Comparison of ENCODE assay signal across 9 mouse cellular contexts in the genomic region with DNA sequence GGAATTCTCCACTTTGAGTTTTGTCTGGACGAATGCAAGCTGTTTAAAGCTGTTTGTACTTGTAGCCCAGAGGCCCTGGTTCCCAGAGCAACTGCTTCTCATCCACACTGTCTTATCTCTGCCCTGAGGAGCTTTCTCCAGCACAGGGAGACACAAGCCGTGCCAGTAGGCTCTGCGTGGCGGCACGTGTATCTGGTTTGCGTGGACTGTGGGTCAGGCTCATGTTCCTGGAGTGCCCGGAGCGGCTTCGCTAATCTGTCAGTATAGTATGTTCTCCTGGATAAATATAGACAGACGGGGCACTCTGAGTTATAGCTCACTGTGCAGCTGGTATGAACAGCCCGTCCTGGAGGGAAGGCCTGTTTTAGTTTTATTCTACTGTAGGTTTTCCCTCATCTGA.
A peak's percentile ranks its signal among the peaks of the same experiment; 100 is the strongest.
DNase-seq lines count a peak whose midpoint lies in the region; ATAC-seq lines count a peak whose summit lies in the region.
"Had no signal": no experiment of that assay in that cellular context is flagged by ENCODE, and none has a peak within 500 bp of the region (broad histone marks: within the 10 kb centered on the region; RNA-seq: fewer than 3 reads in every experiment).

No protein-coding gene starts in this region.

- H3K4me2 ChIP-seq in lung, embryonic 16.5 days (ENCODE audit: low read depth, low read length): no peak overlapping the region
- H3K4me2 ChIP-seq in stomach, embryonic 15.5 days: no peak overlapping the region
- no peak overlapping the region for H3K4me2 ChIP-seq in hindbrain, embryonic 11.5 days (replicated peaks; ENCODE audit: low read depth, low read length)

- no peaks in the 10 kb centered on the region for H3K36me3 ChIP-seq in lung, embryonic 16.5 days (ENCODE audit: control insufficient read depth, insufficient read depth, low read length)
- H3K36me3 ChIP-seq in stomach, embryonic 15.5 days: no peaks in the 10 kb centered on the region
- no peaks in the 10 kb centered on the region for H3K36me3 ChIP-seq in hindbrain, embryonic 11.5 days (ENCODE audit: control insufficient read depth, insufficient read depth, low read length)

- peak; percentile 17; the same call in 1 of the 2 replicates for ATAC-seq in lung, embryonic 16.5 days (ENCODE audit: low read depth)
- no peak for ATAC-seq in stomach, embryonic 15.5 days (ENCODE audit: insufficient read depth, low FRiP score, low read depth)
- no peak for ATAC-seq in hindbrain, embryonic 11.5 days (ENCODE audit: low FRiP score)

- H3K4me3 ChIP-seq in lung, embryonic 16.5 days (ENCODE audit: low read length): no peak overlapping the region
- H3K4me3 ChIP-seq in stomach, embryonic 15.5 days (replicated peaks): no peak overlapping the region
- no peak overlapping the region for H3K4me3 ChIP-seq in hindbrain, embryonic 11.5 days (ENCODE audit: low read depth, low read length)

- no peaks in the 10 kb centered on the region for H3K9me3 ChIP-seq in lung, embryonic 16.5 days (ENCODE audit: control insufficient read depth, low read length)
- H3K9me3 ChIP-seq in stomach, embryonic 15.5 days: no peaks in the 10 kb centered on the region
- H3K9me3 ChIP-seq in hindbrain, embryonic 11.5 days (ENCODE audit: control insufficient read depth, low read length): no peaks in the 10 kb centered on the region

- no peaks in the 10 kb centered on the region for H3K27me3 ChIP-seq in lung, embryonic 16.5 days (ENCODE audit: control insufficient read depth, insufficient read depth, low read depth, low read length)
- no peaks in the 10 kb centered on the region for H3K27me3 ChIP-seq in stomach, embryonic 15.5 days (replicated peaks)
- H3K27me3 ChIP-seq in hindbrain, embryonic 11.5 days (ENCODE audit: control insufficient read depth, insufficient read depth, low read length): no peaks in the 10 kb centered on the region

- peak; percentile 12 for DNase-seq in embryo, embryonic 10.5 days (ENCODE audit: low spot score)
- no peak for DNase-seq in embryo, embryonic 10 days (ENCODE audit: low spot score)
- DNase-seq in lung, postnatal 4 days: no peak
- peak; percentile 57 for DNase-seq in heart, postnatal 25 days (ENCODE audit: low spot score)
- DNase-seq in hindbrain, embryonic 11.5 days (ENCODE audit: low spot score): no peak
- DNase-seq in thymus, adult 18-20 months: no peak
- DNase-seq: cerebellum, adult 2 months had no signal

- H3K9ac ChIP-seq in lung, embryonic 16.5 days (ENCODE audit: low read length): no peak overlapping the region
- no peak overlapping the region for H3K9ac ChIP-seq in stomach, embryonic 15.5 days
- no peak overlapping the region for H3K9ac ChIP-seq in hindbrain, embryonic 11.5 days (ENCODE audit: low read depth, low read length)

- intact Hi-C loops in heart, postnatal 25 days (cut with DNase I): loop anchor here (5.0 kb wide), 1 partner anchor 37 kb away; no protein-coding TSS in a partner anchor

- H3K27ac ChIP-seq in lung, embryonic 16.5 days (ENCODE audit: low read length): no peak overlapping the region
- peak overlapping the region; percentile 72 for H3K27ac ChIP-seq in stomach, embryonic 15.5 days
- no peak overlapping the region for H3K27ac ChIP-seq in hindbrain, embryonic 11.5 days (ENCODE audit: low read depth, low read length)

- WGBS in lung, embryonic 16.5 days: 61% methylated on average over 11 of the region's 11 CpGs
- WGBS in stomach, embryonic 15.5 days: 50% methylated on average over 11 of the region's 11 CpGs
- 85% methylated on average over 11 of the region's 11 CpGs for WGBS in hindbrain, embryonic 11.5 days

- no peaks in the 10 kb centered on the region for H3K4me1 ChIP-seq in lung, embryonic 16.5 days (replicated peaks; ENCODE audit: control insufficient read depth, insufficient read depth, low read length)
- peaks cover 9% of the 10 kb centered on the region for H3K4me1 ChIP-seq in stomach, embryonic 15.5 days
- H3K4me1 ChIP-seq in hindbrain, embryonic 11.5 days (replicated peaks; ENCODE audit: control insufficient read depth, insufficient read depth, low read length): 0 out of 2 replicates have a peak, but pooled peaks cover 2% of the 10 kb centered on the region

Comparison
In these comparisons a context has a peak if more than half of its experiments do, and no peak if none do; other contexts are left out.
1. DNase-seq: peak in embryo, embryonic 10.5 days (single experiment) and heart, postnatal 25 days (single experiment); none in embryo, embryonic 10 days (single experiment), lung, postnatal 4 days (0 of 2), hindbrain, embryonic 11.5 days (single experiment) and thymus, adult 18-20 months (0 of 2).